Mouse (Mus musculus) c-Kit-positive CD71-negative TER-119-negative erythroid progenitor cells, embryonic 14.5 days (primary cell): Measurements from ENCODE around the gene Stam2.

Experiments
- DNase-seq: peaks from one replicate; pipeline ENCODE4 v3.0.0-alpha.2; 2013; ENCODE audit warnings: low read depth

Stam2 gene

GRCm38 (mm10) chr2:52730891-52731290, 11.2 kb downstream of the Stam2 start:
- DNase-seq = no peak

- no peak for DNase-seq
These were observed 21.7 kb downstream of the Stam2 start for GRCm38 (mm10) chr2:52720231-52721025.

GRCm38 (mm10) chr2:52717076-52717475, 25.0 kb downstream of the Stam2 start:
- DNase-seq = no peak

- no peak for DNase-seq
These were observed 26.5 kb downstream of the Stam2 start for GRCm38 (mm10) chr2:52715538-52715937.

- no peak for DNase-seq
These were observed 28.0 kb downstream of the Stam2 start for GRCm38 (mm10) chr2:52714111-52714510.

- DNase-seq = no peak
These were observed 31.3 kb downstream of the Stam2 start for GRCm38 (mm10) chr2:52710804-52711203.

GRCm38 (mm10) chr2:52709417-52709816, 32.7 kb downstream of the Stam2 start:
- DNase-seq = no peak

- no peak for DNase-seq
These were observed 40.6 kb downstream of the Stam2 start for GRCm38 (mm10) chr2:52701368-52702036.

- DNase-seq = no peak
These were observed 41.7 kb downstream of the Stam2 start for GRCm38 (mm10) chr2:52700352-52700751.

GRCm38 (mm10) chr2:52694604-52695003, 47.5 kb downstream of the Stam2 start:
- no peak for DNase-seq

GRCm38 (mm10) chr2:52691745-52692144, 50.3 kb downstream of the Stam2 start:
- no peak for DNase-seq

GRCm38 (mm10) chr2:52686601-52687000, 55.5 kb downstream of the Stam2 start:
- no peak for DNase-seq

GRCm38 (mm10) chr2:52677589-52677988, 64.5 kb downstream of the Stam2 start:
- DNase-seq = no peak

GRCm38 (mm10) chr2:52676913-52677303, 65.2 kb downstream of the Stam2 start:
- no peak for DNase-seq

GRCm38 (mm10) chr2:52676023-52676912, 65.8 kb downstream of the Stam2 start, which contains the start of gene Cacnb4:
Gene Cacnb4, minus strand, starts transcription at chr2:52676831.
- DNase-seq = no peak

- no peak for DNase-seq
These were observed 66.6 kb downstream of the Stam2 start for GRCm38 (mm10) chr2:52675278-52675987.

GRCm38 (mm10) chr2:52674886-52675277, 67.2 kb downstream of the Stam2 start:
- no peak for DNase-seq

GRCm38 (mm10) chr2:52673172-52673571, 68.9 kb downstream of the Stam2 start:
- DNase-seq = no peak

GRCm38 (mm10) chr2:52670733-52671132, 71.3 kb downstream of the Stam2 start:
- DNase-seq = no peak

- DNase-seq = no peak
These were observed 73.6 kb downstream of the Stam2 start for GRCm38 (mm10) chr2:52668480-52668879.

- DNase-seq = no peak
These were observed 85.4 kb downstream of the Stam2 start for GRCm38 (mm10) chr2:52656722-52657121.

- no peak for DNase-seq
These were observed 87.5 kb downstream of the Stam2 start for GRCm38 (mm10) chr2:52654541-52654940.
